Mouse (Mus musculus) midbrain, embryonic 12.5 days (tissue): ENCODE measurements around the gene Grm6. TPM values are rescaled to one million over a fixed set of nuclear protein-coding genes. Genes with fewer than 3 reads are reported as not detected.

Source experiments
- polyA plus RNA-seq: library from polyadenylated mRNA; unstranded; fragments of >200 nt; fragmentation: Nextera tagmentation; extraction: Ambion mirVana; gene quantifications from 2 replicates; pipeline ENCODE4 v1.2.1, GENCODE M21; 2016

The Grm6 gene
- polyA plus RNA-seq, 1 experiment from 2014 or later: not detected

Other genes with a start within 250 kb of the Grm6 start
- 2.4 and 2.7 TPM in 2 replicates for gene Adamts2, start 248.6 kb upstream of the Grm6 start, polyA plus RNA-seq
- gene Zfp354c, start 23.0 kb upstream of the Grm6 start, polyA plus RNA-seq: 58.1 and 59.2 TPM in 2 replicates
- 1.1 and 1.8 TPM in 2 replicates for gene Zfp879, start 9.1 kb upstream of the Grm6 start, polyA plus RNA-seq
- gene Zfp454, start 37.0 kb downstream of the Grm6 start, polyA plus RNA-seq: 17.3 and 19.3 TPM in 2 replicates
- 37.4 and 40.2 TPM in 2 replicates for gene Zfp2, start 65.5 kb downstream of the Grm6 start, polyA plus RNA-seq
- 2.1 and 2.4 TPM in 2 replicates for gene Zfp354b, start 80.9 kb downstream of the Grm6 start, polyA plus RNA-seq
- not detected in 2 replicates for gene 4933414I15Rik, start 93.1 kb downstream of the Grm6 start, polyA plus RNA-seq
- not detected in 2 replicates for gene Prop1, start 103.1 kb downstream of the Grm6 start, polyA plus RNA-seq
- gene Olfr1378, start 115.8 kb downstream of the Grm6 start, polyA plus RNA-seq: not detected in 2 replicates
- not detected in 2 replicates for gene Olfr1377, start 131.3 kb downstream of the Grm6 start, polyA plus RNA-seq
- gene Olfr51, start 152.9 kb downstream of the Grm6 start, polyA plus RNA-seq: not detected in 2 replicates
- gene Olfr54, start 163.6 kb downstream of the Grm6 start, polyA plus RNA-seq: not detected in 2 replicates
- gene Olfr1375, start 197.4 kb downstream of the Grm6 start, polyA plus RNA-seq: not detected in 2 replicates
- gene Zfp354a, start 208.6 kb downstream of the Grm6 start, polyA plus RNA-seq: 11.3 and 11.7 TPM in 2 replicates